Mouse (Mus musculus): Measurements from ENCODE around the gene Irf7.
A peak's percentile ranks its signal among the peaks of the same experiment; 100 is the strongest.

DNA sequence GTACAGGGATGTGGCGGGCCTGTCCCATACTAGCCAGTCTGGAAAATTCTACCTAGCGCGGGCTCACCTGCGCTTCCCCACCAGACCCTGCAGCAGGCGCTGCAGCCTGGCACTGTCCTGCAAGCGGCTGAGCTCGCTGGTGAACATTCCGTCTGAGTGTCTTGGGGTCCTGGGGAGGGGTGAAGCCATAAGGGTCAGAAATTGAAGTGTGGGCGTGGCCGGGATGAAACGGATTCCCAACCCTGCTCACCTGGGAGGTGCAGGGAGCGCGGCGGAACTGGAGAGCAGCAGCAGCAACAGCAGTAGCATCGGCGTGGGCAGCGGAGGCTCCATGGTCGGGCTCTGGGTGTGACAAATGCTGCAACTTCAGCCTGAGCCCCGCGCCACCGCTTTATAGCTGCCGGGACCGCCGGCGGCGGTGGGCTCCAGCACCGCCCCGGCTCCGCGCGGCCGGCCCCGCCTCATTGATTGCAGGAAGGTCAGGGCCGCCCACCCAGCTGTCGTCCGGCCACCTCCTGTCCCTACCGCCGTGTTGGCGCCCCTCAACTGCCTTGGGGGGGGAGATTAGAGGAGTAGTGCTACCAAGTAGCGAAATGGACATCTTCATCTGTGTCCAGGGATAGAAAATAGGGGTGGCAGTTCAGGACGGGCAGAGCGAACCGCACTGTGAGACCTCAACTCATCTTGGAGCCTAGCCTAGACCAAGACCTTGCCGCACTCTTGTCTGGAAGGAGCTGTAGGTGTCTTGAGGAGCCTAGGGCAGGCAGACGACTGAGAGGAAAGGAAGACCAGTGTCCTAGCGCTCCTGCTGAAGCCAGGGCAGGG is 12.7 kb upstream of the Irf7 start, which contains the start of gene Sct:
- TF ChIP-seq EP300 (IDR thresholded peaks at IDR 0.05; ENCODE audit: low read depth) (no peak), CTCF (IDR thresholded peaks at IDR 0.05; ENCODE audit: low read depth) (peak; percentile 40)

Measured in heart, postnatal 0 days (tissue).